Mouse (Mus musculus) hindbrain, postnatal 0 days (tissue): ENCODE measurements around the gene 2610528A11Rik. TPM values are rescaled to one million over a fixed set of nuclear protein-coding genes. Genes with fewer than 3 reads are reported as not detected.

Experiments used
- ATAC-seq: fragments of 200-750 bp; cut with Nextera tagmentation; 2 replicates; pipeline ENCODE4 v1.8.0; 2017; ENCODE audit warnings: mild to moderate bottlenecking, moderate TSS enrichment, moderate library complexity
- DNase-seq: peaks from one replicate; pipeline ENCODE4 v3.0.0-alpha.2; 2015; ENCODE audit warnings: low spot score
- H3K27ac ChIP-seq: fragments of 300-500 bp; sonication (generic); 2 replicates; pipeline ENCODE4 v1.5.1; 2014; ENCODE audit warnings: mild to moderate bottlenecking
- H3K27me3 ChIP-seq: fragments of 300-500 bp; sonication (generic); 2 replicates; pipeline ENCODE4 v1.6.1; 2014; ENCODE audit warnings: low read length, mixed read lengths; ENCODE audit not compliant: insufficient read depth
- H3K36me3 ChIP-seq: fragments of 300-500 bp; sonication (generic); 2 replicates; pipeline ENCODE4 v1.6.1; 2014; ENCODE audit warnings: low read length, mixed read lengths; ENCODE audit not compliant: insufficient read depth
- H3K4me1 ChIP-seq: fragments of 300-500 bp; sonication (generic); 2 replicates; pipeline ENCODE4 v1.6.1; 2014; ENCODE audit warnings: antibody characterized with exemption, low read length, mixed read lengths; ENCODE audit not compliant: insufficient read depth
- H3K4me2 ChIP-seq: fragments of 300-500 bp; sonication (generic); 2 replicates; pipeline ENCODE4 v1.6.1; 2014; ENCODE audit warnings: low read depth, mild to moderate bottlenecking, low read length, moderate library complexity, mixed read lengths
- H3K4me3 ChIP-seq: fragments of 300-500 bp; sonication (generic); 2 replicates; pipeline ENCODE4 v1.5.1; 2014; ENCODE audit warnings: low read length
- H3K9ac ChIP-seq: fragments of 300-500 bp; sonication (generic); replicated peaks from 2 replicates; pipeline ENCODE4 v1.6.1; 2014; ENCODE audit warnings: mild to moderate bottlenecking, low read length, moderate library complexity, mixed read lengths
- H3K9me3 ChIP-seq: fragments of 300-500 bp; sonication (generic); 2 replicates; pipeline ENCODE4 v1.6.1; 2016; ENCODE audit warnings: low read length, mixed read lengths
- CTCF ChIP-seq: IDR thresholded peaks from 2 replicates; pipeline ENCODE4 v1.5.1; 2016; ENCODE audit warnings: antibody characterized with exemption, control low read depth, low read depth
- WGBS: fragments of 180-500 bp; shearing (Covaris S2); extraction: QIAGEN DNeasy Blood & Tissue Kit; methylation state at CpG from one replicate; pipeline ENCODE4 v1.1.7; 2014; 5-methylcytosine and 5-hydroxymethylcytosine counted together
- polyA plus RNA-seq: library from polyadenylated mRNA; unstranded; fragments of >200 nt; fragmentation: Nextera tagmentation; extraction: Ambion mirVana; gene quantifications from 2 replicates; pipeline ENCODE4 v1.2.1, GENCODE M21; 2015
- total RNA-seq: library from RNA; depleted of rRNA; stranded (reverse); fragments of >200 nt; gene quantifications from 2 replicates; pipeline ENCODE4 v1.2.3, GENCODE M21; 2014

Gene 2610528A11Rik
- total and polyA plus RNA-seq, 2 experiments from 2014 or later: 0.73 TPM; not detected in 1

- Histone ChIP-seq H3K27ac (no peak within 1 kb of the TSS), H3K27me3 (no peaks in the 10 kb centered on the region), H3K4me1 (no peaks in the 10 kb centered on the region; the same call in 1 of the 2 replicates), H3K4me2 (peak within 1 kb of the TSS; percentile 95), H3K9ac (peak within 1 kb of the TSS; percentile 52), H3K4me3 (peak within 1 kb of the TSS; percentile 49), H3K9me3 (no peaks in the 10 kb centered on the region), H3K36me3 (no peaks in the 10 kb centered on the region)
- under 1% methylated on average over 30 of the region's 30 CpGs for WGBS
- DNase-seq (peak; percentile 50), ATAC-seq (peak; percentile 74)
- TF ChIP-seq CTCF: no peak
These were observed 15.8 kb downstream of the 2610528A11Rik start, which contains the start of gene Cdhr1 for GRCm38 (mm10) chr14:37097956-37098530. Gene Cdhr1 (minus strand): TSS chr14:37098347.

- H3K9me3 ChIP-seq: no peaks in the 10 kb centered on the region
- ATAC-seq: no peak
- no peaks in the 10 kb centered on the region for H3K27me3 ChIP-seq
- no peak overlapping the region for H3K9ac ChIP-seq
- 79% methylated on average over 4 of the region's 4 CpGs for WGBS
- no peaks in the 10 kb centered on the region for H3K36me3 ChIP-seq
- TF ChIP-seq CTCF: no peak
- DNase-seq: no peak
- H3K4me1 ChIP-seq: no peaks in the 10 kb centered on the region; the same call in 1 of the 2 replicates
- H3K4me3 ChIP-seq: no peak overlapping the region
- no peak overlapping the region for H3K27ac ChIP-seq
- H3K4me2 ChIP-seq: no peak overlapping the region
These were observed 18.3 kb downstream of the 2610528A11Rik start for GRCm38 (mm10) chr14:37095556-37095955.

GRCm38 (mm10) chr14:37094436-37094835 lies 19.4 kb downstream of the 2610528A11Rik start:
- no peak for TF ChIP-seq CTCF
- no peak overlapping the region for H3K9ac ChIP-seq
- no peaks in the 10 kb centered on the region for H3K27me3 ChIP-seq
- H3K36me3 ChIP-seq: no peaks in the 10 kb centered on the region
- ATAC-seq (0 out of 2 replicates have a peak, but pooled peaks have one; percentile 37), DNase-seq (peak; percentile 31)
- WGBS: 35% methylated on average over 6 of the region's 6 CpGs
- H3K4me3 ChIP-seq: no peak overlapping the region
- no peaks in the 10 kb centered on the region; the same call in 1 of the 2 replicates for H3K4me1 ChIP-seq
- H3K9me3 ChIP-seq: no peaks in the 10 kb centered on the region
- no peak overlapping the region for H3K27ac ChIP-seq
- no peak overlapping the region for H3K4me2 ChIP-seq

- ATAC-seq (no peak), DNase-seq (no peak)
- Histone ChIP-seq H3K27me3 (no peaks in the 10 kb centered on the region), H3K9me3 (no peaks in the 10 kb centered on the region), H3K4me2 (no peak overlapping the region), H3K4me3 (no peak overlapping the region), H3K27ac (no peak overlapping the region), H3K36me3 (no peaks in the 10 kb centered on the region), H3K9ac (no peak overlapping the region), H3K4me1 (no peaks in the 10 kb centered on the region)
- WGBS: 37% methylated on average over 4 of the region's 4 CpGs
- TF ChIP-seq CTCF: no peak
These were observed 30.1 kb downstream of the 2610528A11Rik start for GRCm38 (mm10) chr14:37083755-37084154.

GRCm38 (mm10) chr14:37080724-37081123 lies 33.1 kb downstream of the 2610528A11Rik start:
- no peak for TF ChIP-seq CTCF
- Histone ChIP-seq H3K36me3 (no peaks in the 10 kb centered on the region), H3K27ac (no peak overlapping the region), H3K4me2 (no peak overlapping the region), H3K4me1 (no peaks in the 10 kb centered on the region), H3K9ac (no peak overlapping the region), H3K27me3 (no peaks in the 10 kb centered on the region), H3K4me3 (no peak overlapping the region), H3K9me3 (no peaks in the 10 kb centered on the region)
- DNase-seq (no peak), ATAC-seq (no peak)
- 83% methylated on average over 1 of the region's 1 CpGs for WGBS

GRCm38 (mm10) chr14:37068516-37068915 lies 45.3 kb downstream of the 2610528A11Rik start:
- ATAC-seq (no peak), DNase-seq (peak; percentile 34)
- H3K9me3 ChIP-seq: no peaks in the 10 kb centered on the region
- no peak overlapping the region for H3K27ac ChIP-seq
- H3K9ac ChIP-seq: no peak overlapping the region
- no peaks in the 10 kb centered on the region for H3K36me3 ChIP-seq
- TF ChIP-seq CTCF: no peak
- whole genome bisulfite sequencing: 27% methylated on average over 9 of the region's 9 CpGs
- no peak overlapping the region for H3K4me3 ChIP-seq
- no peak overlapping the region for H3K4me2 ChIP-seq
- no peaks in the 10 kb centered on the region for H3K27me3 ChIP-seq
- no peaks in the 10 kb centered on the region for H3K4me1 ChIP-seq

GRCm38 (mm10) chr14:37067629-37068028 lies 46.2 kb downstream of the 2610528A11Rik start, which contains the start of gene Lrit2:
Gene Lrit2 (plus strand): TSS chr14:37067929.
- ATAC-seq (no peak), DNase-seq (no peak)
- H3K4me2 ChIP-seq: no peak within 1 kb of the TSS
- TF ChIP-seq CTCF: no peak
- no peaks in the 10 kb centered on the region for H3K27me3 ChIP-seq
- no peak within 1 kb of the TSS for H3K27ac ChIP-seq
- no peak within 1 kb of the TSS for H3K4me3 ChIP-seq
- H3K9me3 ChIP-seq: no peaks in the 10 kb centered on the region
- H3K36me3 ChIP-seq: no peaks in the 10 kb centered on the region
- no peak within 1 kb of the TSS for H3K9ac ChIP-seq
- WGBS: 67% methylated on average over 5 of the region's 5 CpGs
- no peaks in the 10 kb centered on the region for H3K4me1 ChIP-seq
